Mouse (Mus musculus): ENCODE data around the gene Mybpc1.

The Mybpc1 gene

GRCm38 (mm10) chr10:88604943-88605342, at the start of gene Mybpc1:
Gene Mybpc1 (minus strand): TSS chr10:88605152.
- DNase-seq (ENCODE audit: low read depth, low spot score) = no peak

- DNase-seq (ENCODE audit: low read depth, low spot score) = no peak
Observed at GRCm38 (mm10) chr10:88645448-88645847, 40.5 kb upstream of the Mybpc1 start.

GRCm38 (mm10) chr10:88631330-88631953, 26.5 kb upstream of the Mybpc1 start:
- DNase-seq (ENCODE audit: low read depth, low spot score) = no peak

GRCm38 (mm10) chr10:88630663-88631329, 25.8 kb upstream of the Mybpc1 start:
- no peak for DNase-seq (ENCODE audit: low read depth, low spot score)

- no peak for DNase-seq (ENCODE audit: low read depth, low spot score)
Observed at GRCm38 (mm10) chr10:88627052-88627451, 22.1 kb upstream of the Mybpc1 start.

- no peak for DNase-seq (ENCODE audit: low read depth, low spot score)
Observed at GRCm38 (mm10) chr10:88626176-88626575, 21.2 kb upstream of the Mybpc1 start.

- DNase-seq (ENCODE audit: low read depth, low spot score) = no peak
Observed at GRCm38 (mm10) chr10:88624300-88624699, 19.3 kb upstream of the Mybpc1 start.

- no peak for DNase-seq (ENCODE audit: low read depth, low spot score)
Observed at GRCm38 (mm10) chr10:88622624-88623023, 17.7 kb upstream of the Mybpc1 start.

GRCm38 (mm10) chr10:88620809-88621208, 15.9 kb upstream of the Mybpc1 start:
- no peak for DNase-seq (ENCODE audit: low read depth, low spot score)

GRCm38 (mm10) chr10:88613051-88613450, 8.1 kb upstream of the Mybpc1 start:
- DNase-seq (ENCODE audit: low read depth, low spot score) = no peak

GRCm38 (mm10) chr10:88606686-88607085, 1.7 kb upstream of the Mybpc1 start:
- no peak for DNase-seq (ENCODE audit: low read depth, low spot score)

- DNase-seq (ENCODE audit: low read depth, low spot score) = no peak
Observed at GRCm38 (mm10) chr10:88606065-88606464, 1.1 kb upstream of the Mybpc1 start.

GRCm38 (mm10) chr10:88603773-88604172, 1.2 kb downstream of the Mybpc1 start:
- DNase-seq (ENCODE audit: low read depth, low spot score) = no peak

- no peak for DNase-seq (ENCODE audit: low read depth, low spot score)
Observed at GRCm38 (mm10) chr10:88603256-88603655, 1.7 kb downstream of the Mybpc1 start.

GRCm38 (mm10) chr10:88600591-88600990, 4.4 kb downstream of the Mybpc1 start:
- no peak for DNase-seq (ENCODE audit: low read depth, low spot score)

- no peak for DNase-seq (ENCODE audit: low read depth, low spot score)
Observed at GRCm38 (mm10) chr10:88592316-88592715, 12.6 kb downstream of the Mybpc1 start.

- no peak for DNase-seq (ENCODE audit: low read depth, low spot score)
Observed at GRCm38 (mm10) chr10:88591042-88591441, 13.9 kb downstream of the Mybpc1 start.

GRCm38 (mm10) chr10:88584469-88584868, 20.5 kb downstream of the Mybpc1 start:
- no peak for DNase-seq (ENCODE audit: low read depth, low spot score)

- no peak for DNase-seq (ENCODE audit: low read depth, low spot score)
Observed at GRCm38 (mm10) chr10:88580786-88581185, 24.2 kb downstream of the Mybpc1 start.

- DNase-seq (ENCODE audit: low read depth, low spot score) = no peak
Observed at GRCm38 (mm10) chr10:88578651-88579050, 26.3 kb downstream of the Mybpc1 start.

GRCm38 (mm10) chr10:88574115-88574635, 30.8 kb downstream of the Mybpc1 start:
- no peak for DNase-seq (ENCODE audit: low read depth, low spot score)

- no peak for DNase-seq (ENCODE audit: low read depth, low spot score)
Observed at GRCm38 (mm10) chr10:88572123-88572522, 32.8 kb downstream of the Mybpc1 start.

- DNase-seq (ENCODE audit: low read depth, low spot score) = no peak
Observed at GRCm38 (mm10) chr10:88557046-88557445, 47.9 kb downstream of the Mybpc1 start.

All from retina, adult 2 months (tissue).